Comparison of ENCODE assay signal across 9 mouse cellular contexts in the genomic region with DNA sequence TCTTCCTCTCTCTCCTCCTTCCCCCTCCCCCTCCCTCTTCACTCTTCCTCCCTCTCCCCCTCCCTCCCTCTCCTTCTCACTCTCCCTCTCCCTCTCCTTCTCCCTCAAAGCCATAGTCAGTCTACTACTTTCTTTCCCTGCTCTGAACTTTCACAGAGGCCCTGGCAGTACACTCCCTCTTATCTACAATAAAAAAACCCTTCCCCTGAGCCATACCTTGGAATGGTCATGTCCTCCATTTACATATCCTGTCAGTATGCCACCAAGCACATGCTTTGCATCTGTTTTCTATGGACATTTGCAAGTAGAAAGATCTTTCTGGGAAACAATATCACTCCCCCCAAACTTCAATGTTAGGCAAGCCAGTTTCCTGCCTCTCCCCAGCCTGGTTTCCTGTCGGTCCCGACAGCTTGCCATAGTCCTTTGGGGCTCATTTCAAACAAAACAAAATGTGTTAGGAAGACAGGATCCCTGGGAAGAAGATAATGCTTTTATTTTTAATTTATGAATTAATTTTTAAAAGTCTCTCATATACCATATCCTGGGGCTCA. TPM values are rescaled to one million over a fixed set of nuclear protein-coding genes. Genes with fewer than 3 reads are reported as not detected.
DNase-seq lines count a peak whose midpoint lies in the region; ATAC-seq and TF ChIP-seq lines count a peak whose summit lies in the region.
"Had no signal": no experiment of that assay in that cellular context is flagged by ENCODE, and none has a peak within 500 bp of the region (broad histone marks: within the 10 kb centered on the region; RNA-seq: fewer than 3 reads in every experiment).

A gene (minus strand): TSS at position 307 of the 551 bp plus-strand sequence.

- H3K4me2 ChIP-seq in hindbrain, embryonic 16.5 days (ENCODE audit: low read length): no peak within 1 kb of the TSS
- H3K4me2 ChIP-seq in heart, embryonic 16.5 days (ENCODE audit: low read depth, low read length): no peak within 1 kb of the TSS
- peak within 1 kb of the TSS; percentile 23 for H3K4me2 ChIP-seq in liver, embryonic 14.5 days (ENCODE audit: low read depth)

- H3K27me3 ChIP-seq in hindbrain, embryonic 10.5 days (ENCODE audit: insufficient read depth, poor library complexity, severe bottlenecking): no peaks in the 10 kb centered on the region
- H3K27me3 ChIP-seq in hindbrain, embryonic 16.5 days (replicated peaks; ENCODE audit: control insufficient read depth, insufficient read depth, low read length): no peaks in the 10 kb centered on the region
- H3K27me3 ChIP-seq in heart, embryonic 16.5 days (ENCODE audit: control insufficient read depth, insufficient read depth, low read length): no peaks in the 10 kb centered on the region
- H3K27me3 ChIP-seq in liver, embryonic 14.5 days (ENCODE audit: control insufficient read depth, insufficient read depth, low read length): no peaks in the 10 kb centered on the region

- no peak for ATAC-seq in hindbrain, embryonic 16.5 days
- ATAC-seq in heart, embryonic 16.5 days (replicated peaks; ENCODE audit: extremely low read depth, insufficient read depth, low FRiP score): peak; percentile 71; the same call in 1 of the 2 replicates
- no peak for ATAC-seq in liver, embryonic 14.5 days (ENCODE audit: insufficient read depth)
- ATAC-seq in CD4-positive, CD25-positive, alpha-beta regulatory T cell, adult 4 months: no peak

- no peak for TF ChIP-seq EP300 in liver, embryonic 14.5 days (IDR thresholded peaks at IDR 0.05; ENCODE audit: low read depth)

- H3K9me3 ChIP-seq in hindbrain, embryonic 10.5 days: no peaks in the 10 kb centered on the region
- H3K9me3 ChIP-seq in hindbrain, embryonic 16.5 days (ENCODE audit: control insufficient read depth, low read length): no peaks in the 10 kb centered on the region
- H3K9me3 ChIP-seq in heart, embryonic 16.5 days (replicated peaks; ENCODE audit: control insufficient read depth, low read length): no peaks in the 10 kb centered on the region
- no peaks in the 10 kb centered on the region for H3K9me3 ChIP-seq in liver, embryonic 14.5 days (ENCODE audit: control insufficient read depth, low read length)

- H3K4me3 ChIP-seq in hindbrain, embryonic 10.5 days: no peak within 1 kb of the TSS
- no peak within 1 kb of the TSS for H3K4me3 ChIP-seq in hindbrain, embryonic 16.5 days (ENCODE audit: low read length)
- peak within 1 kb of the TSS; percentile 33; the same call in 1 of the 2 replicates for H3K4me3 ChIP-seq in brown adipose tissue, adult 24 weeks (ENCODE audit: insufficient read depth, low read depth, low read length)
- no peak within 1 kb of the TSS for H3K4me3 ChIP-seq in heart, embryonic 16.5 days (ENCODE audit: low read length)
- no peak within 1 kb of the TSS for H3K4me3 ChIP-seq in liver, embryonic 14.5 days (ENCODE audit: insufficient read depth in 1 of 2, low read depth in 2 of 2, low read length in 2 of 2)
- H3K4me3 ChIP-seq: erythroblast, embryonic 14.5 days had no signal

- peak within 1 kb of the TSS; percentile 66; the same call in 1 of the 2 replicates for H3K27ac ChIP-seq in hindbrain, embryonic 10.5 days
- no peak within 1 kb of the TSS for H3K27ac ChIP-seq in hindbrain, embryonic 16.5 days (ENCODE audit: low read depth, low read length)
- peak within 1 kb of the TSS; percentile 93 for H3K27ac ChIP-seq in brown adipose tissue, adult 24 weeks (replicated peaks; ENCODE audit: low read depth, low read length)
- peak within 1 kb of the TSS; percentile 79 for H3K27ac ChIP-seq in heart, embryonic 16.5 days (ENCODE audit: low read length)
- H3K27ac ChIP-seq in liver, embryonic 14.5 days: peak within 1 kb of the TSS; percentile 48

- no peak within 1 kb of the TSS for H3K9ac ChIP-seq in hindbrain, embryonic 16.5 days (ENCODE audit: low read depth, low read length)
- H3K9ac ChIP-seq in heart, embryonic 16.5 days (ENCODE audit: low read length): no peak within 1 kb of the TSS
- peak within 1 kb of the TSS; percentile 28 for H3K9ac ChIP-seq in liver, embryonic 14.5 days (replicated peaks)

- DNase-seq in hindbrain, embryonic 10.5 days (ENCODE audit: low spot score): no peak
- no peak for DNase-seq in liver, embryonic 14.5 days (ENCODE audit: low read depth in 3 of 3, low spot score in 3 of 3)
- DNase-seq in adrenal gland, postnatal 14 days: no peak
- no peak for DNase-seq in adrenal gland, adult 18-20 months (ENCODE audit: low spot score in 2 of 2)

- H3K4me1 ChIP-seq in hindbrain, embryonic 10.5 days (replicated peaks): peaks cover 17% of the 10 kb centered on the region
- no peaks in the 10 kb centered on the region for H3K4me1 ChIP-seq in hindbrain, embryonic 16.5 days (ENCODE audit: control insufficient read depth, insufficient read depth, low read depth, low read length)
- peaks cover 12% of the 10 kb centered on the region; the same call in 1 of the 2 replicates for H3K4me1 ChIP-seq in brown adipose tissue, adult 24 weeks (ENCODE audit: control insufficient read depth, insufficient read depth, insufficient read length, low read length)
- H3K4me1 ChIP-seq in heart, embryonic 16.5 days (ENCODE audit: control insufficient read depth, insufficient read depth, low read length): no peaks in the 10 kb centered on the region; the same call in 1 of the 2 replicates
- peaks cover 36 to 43% of the 10 kb centered on the region in 2 experiments for H3K4me1 ChIP-seq in liver, embryonic 14.5 days (replicated peaks; ENCODE audit: control insufficient read depth in 2 of 2, insufficient read depth in 2 of 2, low read length in 1 of 2)

- H3K36me3 ChIP-seq in hindbrain, embryonic 10.5 days: no peaks in the 10 kb centered on the region
- no peaks in the 10 kb centered on the region for H3K36me3 ChIP-seq in hindbrain, embryonic 16.5 days (ENCODE audit: control insufficient read depth, insufficient read depth, low read length)
- no peaks in the 10 kb centered on the region for H3K36me3 ChIP-seq in heart, embryonic 16.5 days (ENCODE audit: control insufficient read depth, insufficient read depth)
- H3K36me3 ChIP-seq in liver, embryonic 14.5 days (replicated peaks; ENCODE audit: control insufficient read depth, insufficient read depth, low read depth): no peaks in the 10 kb centered on the region

- WGBS in hindbrain, embryonic 10.5 days: 59% methylated on average over 2 of the region's 2 CpGs
- 54% methylated on average over 2 of the region's 2 CpGs for WGBS in hindbrain, embryonic 16.5 days
- 58% methylated on average over 2 of the region's 2 CpGs for WGBS in heart, embryonic 16.5 days
- WGBS in liver, embryonic 14.5 days (ENCODE audit: insufficient replicate concordance): 12% methylated on average over 2 of the region's 2 CpGs

- TF ChIP-seq CTCF in liver, embryonic 14.5 days (IDR thresholded peaks at IDR 0.05; ENCODE audit: low read depth): no peak

RNA-seq across cellular contexts. Expression of the gene that starts here (rescaled TPM):
- polyA plus RNA-seq in hindbrain, embryonic 10.5 days (2016; fragmentation: Nextera tagmentation; extraction: Ambion mirVana): 0.78 and 1.0 TPM in 2 replicates
- polyA plus RNA-seq in hindbrain, embryonic 16.5 days (2015; fragmentation: Nextera tagmentation; extraction: Ambion mirVana): 0.45 and 0.71 TPM in 2 replicates
- polyA plus RNA-seq in brown adipose tissue, adult 24 weeks (2012; ENCODE audit: insufficient read depth, insufficient read length, missing spikeins): 0.54 and 2.2 TPM in 2 replicates
- polyA plus RNA-seq in heart, embryonic 16.5 days (2015; fragmentation: Nextera tagmentation; extraction: Ambion mirVana): 1.1 and 2.7 TPM in 2 replicates
- 82.3 and 110 TPM in 2 replicates for polyA plus RNA-seq in liver, embryonic 14.5 days (2012; rRNA removed)
- 192 and 209 TPM in 2 replicates for polyA plus RNA-seq in liver, embryonic 14.5 days (2014; fragmentation: Nextera tagmentation; extraction: Ambion mirVana)
- total RNA-seq in adrenal gland, postnatal 14 days (2021): 4.9 and 8.0 TPM in 2 replicates
- under 1 TPM; 0.09 to 0.57 TPM for polyA plus RNA-seq in CD4-positive, CD25-positive, alpha-beta regulatory T cell, adult 4 months (2017; shearing (Covaris generic))
- under 1 TPM; 0.60 to 0.64 TPM for total RNA-seq in adrenal gland, adult 18-20 months (2021)

Comparison
In these comparisons a context has a peak if more than half of its experiments do, and no peak if none do; other contexts are left out.
1. RNA of the gene that starts here (polyA plus RNA-seq): 82.3 to 209 TPM in liver, embryonic 14.5 days; 0.54 to 2.2 TPM in brown adipose tissue, adult 24 weeks, 1.1 to 2.7 TPM in heart, embryonic 16.5 days, 0.78 to 1.0 TPM in hindbrain, embryonic 10.5 days, 0.09 to 0.57 TPM in CD4-positive, CD25-positive, alpha-beta regulatory T cell, adult 4 months and 0.45 to 0.71 TPM in hindbrain, embryonic 16.5 days; every median in the first group is over 10 times any median in the second.